Mouse (Mus musculus) neural tube, embryonic 14.5 days (tissue): Measurements from ENCODE around the gene Ssx2ip. TPM values are rescaled to one million over a fixed set of nuclear protein-coding genes. Genes with fewer than 3 reads are reported as not detected.
A peak's percentile ranks its signal among the peaks of the same experiment; 100 is the strongest.

Experiments
- ATAC-seq: fragments of 200-750 bp; cut with Nextera tagmentation; 2 replicates; pipeline ENCODE4 v1.8.0; 2017; ENCODE audit warnings: low read depth, mild to moderate bottlenecking, moderate TSS enrichment, moderate library complexity
- H3K27ac ChIP-seq: fragments of 300-500 bp; sonication (generic); 2 replicates; pipeline ENCODE4 v1.5.1; 2014; ENCODE audit warnings: low read depth, mild to moderate bottlenecking, control low read depth, low read length, moderate library complexity, mixed read lengths
- H3K27me3 ChIP-seq: fragments of 300-500 bp; sonication (generic); 2 replicates; pipeline ENCODE4 v1.6.1; 2014; ENCODE audit warnings: low read length; ENCODE audit not compliant: control insufficient read depth, insufficient read depth
- H3K36me3 ChIP-seq: fragments of 300-500 bp; sonication (generic); 2 replicates; pipeline ENCODE4 v1.6.1; 2014; ENCODE audit warnings: low read length, mixed read lengths; ENCODE audit not compliant: control insufficient read depth, insufficient read depth
- H3K4me1 ChIP-seq: fragments of 300-500 bp; sonication (generic); 2 replicates; pipeline ENCODE4 v1.6.1; 2014; ENCODE audit warnings: low read length; ENCODE audit not compliant: control insufficient read depth, insufficient read depth
- H3K4me2 ChIP-seq: fragments of 300-500 bp; sonication (generic); 2 replicates; pipeline ENCODE4 v1.6.1; 2014; ENCODE audit warnings: mild to moderate bottlenecking, low read depth, low read length, control low read depth
- H3K4me3 ChIP-seq: fragments of 300-500 bp; sonication (generic); 2 replicates; pipeline ENCODE4 v1.5.1; 2014; ENCODE audit warnings: low read depth, low read length, control low read depth, mixed read lengths
- H3K9ac ChIP-seq: fragments of 300-500 bp; sonication (generic); replicated peaks from 2 replicates; pipeline ENCODE4 v1.6.1; 2014; ENCODE audit warnings: low read depth, mild to moderate bottlenecking, control low read depth, low read length, mixed read lengths
- H3K9me3 ChIP-seq: fragments of 300-500 bp; sonication (generic); 2 replicates; pipeline ENCODE4 v1.6.1; 2016; ENCODE audit warnings: low read length; ENCODE audit not compliant: control insufficient read depth
- WGBS: fragments of 180-500 bp; shearing (Covaris S2); extraction: QIAGEN DNeasy Blood & Tissue Kit; methylation state at CpG from one replicate; pipeline ENCODE4 v1.1.7; 2014; 5-methylcytosine and 5-hydroxymethylcytosine counted together
- polyA plus RNA-seq: library from polyadenylated mRNA; unstranded; fragments of >200 nt; fragmentation: Nextera tagmentation; extraction: Ambion mirVana; gene quantifications from 2 replicates; pipeline ENCODE4 v1.2.1, GENCODE M21; 2014

The Ssx2ip gene
- polyA plus RNA-seq, 1 experiment from 2014 or later, result 14.8 TPM

- Histone ChIP-seq H3K4me2 (no peak overlapping the region), H3K4me3 (no peak overlapping the region), H3K9ac (no peak overlapping the region), H3K27me3 (no peaks in the 10 kb centered on the region), H3K4me1 (no peaks in the 10 kb centered on the region), H3K9me3 (no peaks in the 10 kb centered on the region), H3K27ac (no peak overlapping the region), H3K36me3 (no peaks in the 10 kb centered on the region)
- WGBS, result 81% methylated on average over 6 of the region's 6 CpGs
- ATAC-seq, result no peak
Measured at GRCm38 (mm10) chr3:146396256-146396655, 8.2 kb upstream of the Ssx2ip start.

- 98% methylated on average over 1 of the region's 1 CpGs for WGBS
- no peak overlapping the region for H3K4me2 ChIP-seq
- no peaks in the 10 kb centered on the region for H3K27me3 ChIP-seq
- H3K4me1 ChIP-seq, result no peaks in the 10 kb centered on the region
- no peak for ATAC-seq
- H3K27ac ChIP-seq, result no peak overlapping the region
- H3K4me3 ChIP-seq, result no peak overlapping the region
- H3K9me3 ChIP-seq, result no peaks in the 10 kb centered on the region
- H3K9ac ChIP-seq, result no peak overlapping the region
- H3K36me3 ChIP-seq, result no peaks in the 10 kb centered on the region
Measured at GRCm38 (mm10) chr3:146396934-146397333, 7.5 kb upstream of the Ssx2ip start.

GRCm38 (mm10) chr3:146397847-146398246 is 6.6 kb upstream of the Ssx2ip start:
- no peak overlapping the region for H3K27ac ChIP-seq
- WGBS, result 92% methylated on average over 4 of the region's 4 CpGs
- no peak overlapping the region for H3K4me2 ChIP-seq
- H3K27me3 ChIP-seq, result no peaks in the 10 kb centered on the region
- H3K9me3 ChIP-seq, result no peaks in the 10 kb centered on the region
- no peak overlapping the region for H3K4me3 ChIP-seq
- H3K9ac ChIP-seq, result no peak overlapping the region
- no peaks in the 10 kb centered on the region for H3K4me1 ChIP-seq
- no peak for ATAC-seq
- H3K36me3 ChIP-seq, result no peaks in the 10 kb centered on the region

- Histone ChIP-seq H3K9me3 (no peaks in the 10 kb centered on the region), H3K4me2 (no peak overlapping the region), H3K9ac (no peak overlapping the region), H3K27me3 (no peaks in the 10 kb centered on the region), H3K4me1 (0 out of 2 replicates have a peak, but pooled peaks cover 3% of the 10 kb centered on the region), H3K36me3 (no peaks in the 10 kb centered on the region), H3K4me3 (no peak overlapping the region), H3K27ac (no peak overlapping the region)
- 86% methylated on average over 5 of the region's 5 CpGs for WGBS
- no peak for ATAC-seq
Measured at GRCm38 (mm10) chr3:146399203-146399602, 5.2 kb upstream of the Ssx2ip start.

GRCm38 (mm10) chr3:146403770-146404169 is 672 bp upstream of the Ssx2ip start:
- Histone ChIP-seq H3K4me3 (peak overlapping the region; percentile 97), H3K9ac (peak overlapping the region; percentile 88), H3K27ac (peak overlapping the region; percentile 45), H3K36me3 (no peaks in the 10 kb centered on the region), H3K4me1 (peaks cover 18% of the 10 kb centered on the region), H3K27me3 (no peaks in the 10 kb centered on the region), H3K4me2 (peak overlapping the region; percentile 83), H3K9me3 (no peaks in the 10 kb centered on the region)
- 42% methylated on average over 3 of the region's 3 CpGs for WGBS
- ATAC-seq, result no peak

GRCm38 (mm10) chr3:146405213-146406006 is 968 bp downstream of the Ssx2ip start:
- Histone ChIP-seq H3K4me2 (peak overlapping the region; percentile 83), H3K4me3 (peak overlapping the region; percentile 97), H3K27ac (peak overlapping the region; percentile 77; the same call in 1 of the 2 replicates), H3K9ac (peak overlapping the region; percentile 88), H3K9me3 (no peaks in the 10 kb centered on the region), H3K27me3 (no peaks in the 10 kb centered on the region), H3K36me3 (no peaks in the 10 kb centered on the region), H3K4me1 (peaks cover 18% of the 10 kb centered on the region)
- no peak for ATAC-seq
- WGBS, result 31% methylated on average over 18 of the region's 18 CpGs

- Histone ChIP-seq H3K27ac (no peak overlapping the region), H3K4me1 (peaks cover 18% of the 10 kb centered on the region), H3K9me3 (no peaks in the 10 kb centered on the region), H3K27me3 (no peaks in the 10 kb centered on the region), H3K4me2 (peak overlapping the region; percentile 83), H3K36me3 (no peaks in the 10 kb centered on the region), H3K4me3 (no peak overlapping the region), H3K9ac (no peak overlapping the region; the same call in 1 of the 2 replicates)
- whole genome bisulfite sequencing, result 68% methylated on average over 5 of the region's 5 CpGs
- ATAC-seq, result no peak
Measured at GRCm38 (mm10) chr3:146406007-146406341, 1.5 kb downstream of the Ssx2ip start.

- no peak overlapping the region for H3K9ac ChIP-seq
- H3K36me3 ChIP-seq, result no peaks in the 10 kb centered on the region
- H3K4me1 ChIP-seq, result peaks cover 18% of the 10 kb centered on the region
- no peak overlapping the region for H3K27ac ChIP-seq
- H3K9me3 ChIP-seq, result no peaks in the 10 kb centered on the region
- H3K4me3 ChIP-seq, result no peak overlapping the region
- no peak overlapping the region for H3K4me2 ChIP-seq
- H3K27me3 ChIP-seq, result no peaks in the 10 kb centered on the region
- ATAC-seq, result no peak
- 89% methylated on average over 16 of the region's 16 CpGs for WGBS
Measured at GRCm38 (mm10) chr3:146407086-146407721, 2.8 kb downstream of the Ssx2ip start.

GRCm38 (mm10) chr3:146410114-146410513 is 5.7 kb downstream of the Ssx2ip start:
- Histone ChIP-seq H3K4me3 (no peak overlapping the region), H3K9ac (no peak overlapping the region), H3K4me2 (no peak overlapping the region), H3K36me3 (no peaks in the 10 kb centered on the region), H3K27ac (no peak overlapping the region), H3K9me3 (no peaks in the 10 kb centered on the region), H3K27me3 (no peaks in the 10 kb centered on the region), H3K4me1 (peaks cover 15% of the 10 kb centered on the region)
- WGBS, result 84% methylated on average over 7 of the region's 7 CpGs
- ATAC-seq, result no peak
